Mouse (Mus musculus) T-helper 17 cell (primary cell): Measurements from ENCODE around the gene Camk1d.

Source experiments
- in situ Hi-C, 2 experiments: fragments of 300-600 bp; cut with MboI, MseI; formaldehyde crosslinking; loops; 1 replicate in 1 of 2; 2 replicates in 1 of 2; pipeline ENCODE4 v1.15.1; 2025; ENCODE audit warnings: high pct_unique_total_duplicates in 2 of 2

Gene Camk1d

GRCm38 (mm10) chr2:5712255-5712654, 2.1 kb downstream of the Camk1d start:
- in situ Hi-C loops: loop anchor here in 1 of 2 experiments (5.0 to 10.0 kb wide), 2 partner anchors 50 to 233 kb away; partner anchors contain the start of gene Dhtkd1

- in situ Hi-C loops: loop anchor here in 1 of 2 experiments (5.0 to 10.0 kb wide), 2 partner anchors 48 to 235 kb away; partner anchors contain the start of gene Dhtkd1
Observed at GRCm38 (mm10) chr2:5709911-5710310, 4.4 kb downstream of the Camk1d start.

- in situ Hi-C loops: no loop called here
Observed at GRCm38 (mm10) chr2:5707871-5708733, 6.2 kb downstream of the Camk1d start.

GRCm38 (mm10) chr2:5706618-5707017, 7.7 kb downstream of the Camk1d start:
- in situ Hi-C loops: no loop called here

GRCm38 (mm10) chr2:5702370-5702769, 11.9 kb downstream of the Camk1d start:
- in situ Hi-C loops: no loop called here

- in situ Hi-C loops: no loop called here
Observed at GRCm38 (mm10) chr2:5700931-5701330, 13.4 kb downstream of the Camk1d start.

- in situ Hi-C loops: loop anchor here in 1 of 2 experiments (5.0 kb wide), 1 partner anchor 36 kb away; no protein-coding TSS in a partner anchor
Observed at GRCm38 (mm10) chr2:5698451-5698850, 15.9 kb downstream of the Camk1d start.

GRCm38 (mm10) chr2:5694094-5694493, 20.2 kb downstream of the Camk1d start:
- in situ Hi-C loops: no loop called here

- in situ Hi-C loops: no loop called here
Observed at GRCm38 (mm10) chr2:5691729-5692128, 22.6 kb downstream of the Camk1d start.

- in situ Hi-C loops: no loop called here
Observed at GRCm38 (mm10) chr2:5683366-5683765, 30.9 kb downstream of the Camk1d start.

- in situ Hi-C loops: no loop called here
Observed at GRCm38 (mm10) chr2:5681909-5682308, 32.4 kb downstream of the Camk1d start.

- in situ Hi-C loops: no loop called here
Observed at GRCm38 (mm10) chr2:5681302-5681701, 33.0 kb downstream of the Camk1d start.

GRCm38 (mm10) chr2:5679055-5679454, 35.3 kb downstream of the Camk1d start:
- in situ Hi-C loops: no loop called here

- in situ Hi-C loops: no loop called here
Observed at GRCm38 (mm10) chr2:5677472-5677871, 36.8 kb downstream of the Camk1d start.

GRCm38 (mm10) chr2:5676786-5677185, 37.5 kb downstream of the Camk1d start:
- in situ Hi-C loops: no loop called here

- in situ Hi-C loops: no loop called here
Observed at GRCm38 (mm10) chr2:5676143-5676483, 38.2 kb downstream of the Camk1d start.

- in situ Hi-C loops: no loop called here
Observed at GRCm38 (mm10) chr2:5675431-5676142, 38.7 kb downstream of the Camk1d start.

GRCm38 (mm10) chr2:5674512-5674911, 39.8 kb downstream of the Camk1d start:
- in situ Hi-C loops: no loop called here

- in situ Hi-C loops: no loop called here
Observed at GRCm38 (mm10) chr2:5673816-5674215, 40.5 kb downstream of the Camk1d start.

- in situ Hi-C loops: no loop called here
Observed at GRCm38 (mm10) chr2:5672906-5673589, 41.3 kb downstream of the Camk1d start.

GRCm38 (mm10) chr2:5670146-5670545, 44.2 kb downstream of the Camk1d start:
- in situ Hi-C loops: no loop called here

GRCm38 (mm10) chr2:5669498-5670040, 44.7 kb downstream of the Camk1d start:
- in situ Hi-C loops: no loop called here
